Mouse (Mus musculus) limb, embryonic 10.5 days (tissue): Measurements from ENCODE around the gene Rnf212. TPM values are rescaled to one million over a fixed set of nuclear protein-coding genes. Genes with fewer than 3 reads are reported as not detected.

ENCODE experiments used
- DNase-seq: peaks from one replicate; pipeline ENCODE4 v3.0.0-alpha.2; 2017; ENCODE audit warnings: low spot score
- H3K27ac ChIP-seq: fragments of 300-500 bp; sonication (generic); 2 replicates; pipeline ENCODE4 v1.5.1; 2016; ENCODE audit warnings: mild to moderate bottlenecking
- H3K27me3 ChIP-seq: fragments of 300-500 bp; sonication (generic); 2 replicates; pipeline ENCODE4 v1.6.1; 2016; ENCODE audit warnings: low read depth, mild to moderate bottlenecking; ENCODE audit not compliant: poor library complexity, severe bottlenecking
- H3K36me3 ChIP-seq: fragments of 300-500 bp; sonication (generic); 2 replicates; pipeline ENCODE4 v1.6.1; 2016; ENCODE audit warnings: mild to moderate bottlenecking, moderate library complexity
- H3K4me1 ChIP-seq: fragments of 300-500 bp; sonication (generic); 2 replicates; pipeline ENCODE4 v1.6.1; 2016
- H3K4me3 ChIP-seq: fragments of 300-500 bp; sonication (generic); 2 replicates; pipeline ENCODE4 v1.5.1; 2016; ENCODE audit warnings: mild to moderate bottlenecking, moderate library complexity
- H3K9me3 ChIP-seq: fragments of 300-500 bp; sonication (generic); replicated peaks from 2 replicates; pipeline ENCODE4 v1.6.1; 2016; ENCODE audit warnings: mild to moderate bottlenecking
- WGBS: fragments of 180-500 bp; shearing (Covaris S2); methylation state at CpG from one replicate; pipeline ENCODE4 v1.1.7; 2016; 5-methylcytosine and 5-hydroxymethylcytosine counted together
- polyA plus RNA-seq: library from polyadenylated mRNA; unstranded; fragments of >200 nt; fragmentation: Nextera tagmentation; extraction: Ambion mirVana; gene quantifications from 2 replicates; pipeline ENCODE4 v1.2.1, GENCODE M21; 2016

Gene Rnf212
- polyA plus RNA-seq, 1 experiment from 2014 or later, result 0.44 TPM

GRCm38 (mm10) chr5:108680871-108681270 is 93.9 kb downstream of the Rnf212 start:
- no peak for DNase-seq
- Histone ChIP-seq H3K4me1 (peaks cover 19% of the 10 kb centered on the region), H3K27ac (no peak overlapping the region), H3K36me3 (0 out of 2 replicates have a peak, but pooled peaks cover 4% of the 10 kb centered on the region), H3K9me3 (no peaks in the 10 kb centered on the region), H3K27me3 (no peaks in the 10 kb centered on the region), H3K4me3 (no peak overlapping the region)
- WGBS, result 95% methylated on average over 6 of the region's 6 CpGs

DNA sequence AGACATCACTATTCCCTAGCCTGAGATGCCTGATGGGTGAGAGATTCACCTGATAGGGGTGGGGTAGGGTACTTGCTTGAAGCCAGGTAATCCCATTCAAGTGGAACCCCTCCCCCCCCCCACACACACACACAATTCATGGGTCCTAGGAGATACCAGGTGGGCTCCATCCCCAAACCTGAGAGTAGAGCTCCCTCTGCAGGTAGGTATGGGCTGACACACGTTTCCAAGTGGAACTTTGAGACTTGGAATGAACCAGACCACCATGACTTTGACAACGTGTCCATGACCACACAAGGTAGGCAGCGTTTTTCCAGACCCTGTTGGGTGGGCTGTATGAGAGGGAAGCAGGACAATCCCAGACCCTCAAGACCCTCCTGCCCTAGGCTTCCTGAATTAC is 94.9 kb downstream of the Rnf212 start:
- Histone ChIP-seq H3K27ac (no peak overlapping the region), H3K4me3 (no peak overlapping the region), H3K27me3 (no peaks in the 10 kb centered on the region), H3K9me3 (no peaks in the 10 kb centered on the region), H3K4me1 (peaks cover 19% of the 10 kb centered on the region), H3K36me3 (0 out of 2 replicates have a peak, but pooled peaks cover 4% of the 10 kb centered on the region)
- WGBS, result 52% methylated on average over 3 of the region's 3 CpGs
- DNase-seq, result no peak

Other genes with a start within 250 kb of the Rnf212 start
- 0.14 and 0.30 TPM in 2 replicates for gene Cplx1, start 225.0 kb downstream of the Rnf212 start, polyA plus RNA-seq
- 56.1 and 62.0 TPM in 2 replicates for gene Gak, start 145.2 kb downstream of the Rnf212 start, polyA plus RNA-seq
- 12.3 and 15.7 TPM in 2 replicates for gene Tmem175, start 145.2 kb downstream of the Rnf212 start, polyA plus RNA-seq
- 9.6 and 11.8 TPM in 2 replicates for gene Idua, start 114.7 kb downstream of the Rnf212 start, polyA plus RNA-seq
- 10.6 and 13.4 TPM in 2 replicates for gene Dgkq, start 105.3 kb downstream of the Rnf212 start, polyA plus RNA-seq
- 0.43 and 0.61 TPM in 2 replicates for gene Slc26a1, start 99.4 kb downstream of the Rnf212 start, polyA plus RNA-seq
- gene Fgfrl1, start 82.6 kb downstream of the Rnf212 start, polyA plus RNA-seq, result 35.9 and 43.1 TPM in 2 replicates
- gene Tmed11, start 20.4 kb upstream of the Rnf212 start, polyA plus RNA-seq, result not detected in 2 replicates
- gene Vmn2r8, start 33.9 kb upstream of the Rnf212 start, polyA plus RNA-seq, result not detected in 2 replicates
- gene Vmn2r9, start 77.6 kb upstream of the Rnf212 start, polyA plus RNA-seq, result not detected in 2 replicates
- gene Vmn2r10, start 231.5 kb upstream of the Rnf212 start, polyA plus RNA-seq, result not detected in 2 replicates